Mouse (Mus musculus): Measurements from ENCODE around the gene Dus2. TPM values are rescaled to one million over a fixed set of nuclear protein-coding genes. Genes with fewer than 3 reads are reported as not detected.
A peak's percentile ranks its signal among the peaks of the same experiment; 100 is the strongest.

The Dus2 gene
- total and polyA plus RNA-seq, 3 experiments = 20.7 to 27.2 (median 23.2) TPM

GRCm38 (mm10) chr8:106072113-106072512 lies 81.0 kb downstream of the Dus2 start:
- Histone ChIP-seq H3K4me3 (replicated peaks in 1 of 3; ENCODE audit: low read depth in 2 of 3, low read length in 2 of 3, poor library complexity in 1 of 3) (no peak overlapping the region), H3K4me2 (ENCODE audit: insufficient read depth, low read depth, poor library complexity, severe bottlenecking) (no peak overlapping the region), H3K4me1 (ENCODE audit: control insufficient read depth in 1 of 2, insufficient read depth in 2 of 2) (peaks cover 12 to 45% of the 10 kb centered on the region in 2 experiments), H3K9ac (ENCODE audit: insufficient read depth, low read depth) (no peak overlapping the region), H3K9me3 (replicated peaks; ENCODE audit: low read length) (peaks cover 2% of the 10 kb centered on the region), H3K27me3 (replicated peaks) (no peaks in the 10 kb centered on the region), H3K27ac (ENCODE audit: insufficient read depth, low read depth) (no peak overlapping the region), H3K36me3 (replicated peaks in 1 of 2; ENCODE audit: control insufficient read depth in 1 of 2, insufficient read depth in 1 of 2, low read length in 1 of 2) (peaks cover 8 to 62% of the 10 kb centered on the region in 2 experiments), H3K79me2 (replicated peaks; ENCODE audit: control insufficient read depth, extremely low read depth, insufficient read depth, poor library complexity, severe bottlenecking) (peaks cover 96% of the 10 kb centered on the region)
- dilution Hi-C loops (cut with MboI; ENCODE audit: extremely low pct_ligation_motif_present, extremely low pct_unique_long_range_greater_than_20kb, low sequenced_read_pairs) = no loop called here
- DNase-seq (ENCODE audit: extremely low read depth) = no peak
- TF ChIP-seq ZNF384 (IDR thresholded peaks at IDR 0.05; ENCODE audit: low read depth, low read length) = peak; percentile 53
- TF ChIP-seq PAX5 (IDR thresholded peaks at IDR 0.05; ENCODE audit: low read length) = no peak
- in situ Hi-C loops (cut with MboI; ENCODE audit: low pct_ligation_motif_present, low pct_unique_long_range_greater_than_20kb, low sequenced_read_pairs) = no loop called here

GRCm38 (mm10) chr8:106074236-106074635 lies 83.1 kb downstream of the Dus2 start:
- TF ChIP-seq MAZ (IDR thresholded peaks at IDR 0.05; ENCODE audit: low read depth, low read length) = no peak
- TF ChIP-seq CHD2 (IDR thresholded peaks at IDR 0.05; ENCODE audit: low read length) = no peak
- TF ChIP-seq ETS1 (conservative IDR thresholded peaks at IDR 0.05; ENCODE audit: low read depth, low read length) = no peak
- no peak for TF ChIP-seq BHLHE40 (IDR thresholded peaks at IDR 0.05; ENCODE audit: low read depth, low read length)
- TF ChIP-seq USF1 (IDR thresholded peaks at IDR 0.05; ENCODE audit: low read depth, low read length) = no peak
- no peak for TF ChIP-seq MEF2A (IDR thresholded peaks at IDR 0.05; ENCODE audit: borderline replicate concordance, low read depth, low read length)
- TF ChIP-seq NELFE (IDR thresholded peaks at IDR 0.05; ENCODE audit: low read depth, low read length) = no peak
- TF ChIP-seq NRF1 (IDR thresholded peaks at IDR 0.05; ENCODE audit: low read depth, low read length) = no peak
- no peak for TF ChIP-seq ZNF384 (IDR thresholded peaks at IDR 0.05; ENCODE audit: low read depth, low read length)
- Histone ChIP-seq H3K27ac (ENCODE audit: insufficient read depth, low read depth) (no peak overlapping the region), H3K4me3 (replicated peaks in 1 of 3; ENCODE audit: low read depth in 2 of 3, low read length in 2 of 3, poor library complexity in 1 of 3) (no peak overlapping the region), H3K9ac (ENCODE audit: insufficient read depth, low read depth) (no peak overlapping the region; the same call in 1 of the 2 replicates), H3K4me2 (ENCODE audit: insufficient read depth, low read depth, poor library complexity, severe bottlenecking) (no peak overlapping the region), H3K9me3 (replicated peaks; ENCODE audit: low read length) (peaks cover 5% of the 10 kb centered on the region), H3K27me3 (replicated peaks) (no peaks in the 10 kb centered on the region), H3K4me1 (ENCODE audit: control insufficient read depth in 1 of 2, insufficient read depth in 2 of 2) (peaks cover 9 to 39% of the 10 kb centered on the region in 2 experiments; a peak in 3 of 4 replicates), H3K36me3 (replicated peaks in 1 of 2; ENCODE audit: control insufficient read depth in 1 of 2, insufficient read depth in 1 of 2, low read length in 1 of 2) (peaks cover 12 to 65% of the 10 kb centered on the region in 2 experiments), H3K79me2 (replicated peaks; ENCODE audit: control insufficient read depth, extremely low read depth, insufficient read depth, poor library complexity, severe bottlenecking) (peaks cover 95% of the 10 kb centered on the region)
- dilution Hi-C loops (cut with MboI; ENCODE audit: extremely low pct_ligation_motif_present, extremely low pct_unique_long_range_greater_than_20kb, low sequenced_read_pairs) (no loop called here), in situ Hi-C loops (cut with MboI; ENCODE audit: low pct_ligation_motif_present, low pct_unique_long_range_greater_than_20kb, low sequenced_read_pairs) (no loop called here)
- no peak for DNase-seq (ENCODE audit: extremely low read depth)

GRCm38 (mm10) chr8:106074659-106075058 lies 83.5 kb downstream of the Dus2 start:
- no peaks in the 10 kb centered on the region for H3K27me3 ChIP-seq (replicated peaks)
- in situ Hi-C loops (cut with MboI; ENCODE audit: low pct_ligation_motif_present, low pct_unique_long_range_greater_than_20kb, low sequenced_read_pairs) (no loop called here), dilution Hi-C loops (cut with MboI; ENCODE audit: extremely low pct_ligation_motif_present, extremely low pct_unique_long_range_greater_than_20kb, low sequenced_read_pairs) (no loop called here)
- no peak for DNase-seq (ENCODE audit: extremely low read depth)
- H3K9me3 ChIP-seq (replicated peaks; ENCODE audit: low read length) = peaks cover 5% of the 10 kb centered on the region
- 0 out of 2 replicates have a peak overlapping the region, but pooled peaks have one; percentile 57 for H3K4me2 ChIP-seq (ENCODE audit: insufficient read depth, low read depth, poor library complexity, severe bottlenecking)
- H3K4me1 ChIP-seq (ENCODE audit: control insufficient read depth in 1 of 2, insufficient read depth in 2 of 2) = peaks cover 9 to 41% of the 10 kb centered on the region in 2 experiments; a peak in 3 of 4 replicates
- H3K79me2 ChIP-seq (replicated peaks; ENCODE audit: control insufficient read depth, extremely low read depth, insufficient read depth, poor library complexity, severe bottlenecking) = peaks cover 95% of the 10 kb centered on the region
- peak overlapping the region; percentile 0; the same call in 1 of the 2 replicates for H3K9ac ChIP-seq (ENCODE audit: insufficient read depth, low read depth)
- TF ChIP-seq ZNF384 (IDR thresholded peaks at IDR 0.05; ENCODE audit: low read depth, low read length) (no peak), SIN3A (IDR thresholded peaks at IDR 0.05; ENCODE audit: low read length) (peak; percentile 48; the same call in 1 of the 2 replicates), BHLHE40 (IDR thresholded peaks at IDR 0.05; ENCODE audit: low read depth, low read length) (no peak), MXI1 (IDR thresholded peaks at IDR 0.05; ENCODE audit: low read depth, low read length) (peak; percentile 54; the same call in 1 of the 2 replicates), KAT2A (IDR thresholded peaks at IDR 0.05; ENCODE audit: insufficient replicate concordance, low read length) (no peak), TCF12 (IDR thresholded peaks at IDR 0.05; ENCODE audit: low read depth, low read length) (no peak), CHD1 (IDR thresholded peaks at IDR 0.05; ENCODE audit: low read depth, low read length) (peak; percentile 81)
- no peak overlapping the region for H3K4me3 ChIP-seq (replicated peaks in 1 of 3; ENCODE audit: low read depth in 2 of 3, low read length in 2 of 3, poor library complexity in 1 of 3)
- peaks cover 16 to 68% of the 10 kb centered on the region in 2 experiments for H3K36me3 ChIP-seq (replicated peaks in 1 of 2; ENCODE audit: control insufficient read depth in 1 of 2, insufficient read depth in 1 of 2, low read length in 1 of 2)
- H3K27ac ChIP-seq (ENCODE audit: insufficient read depth, low read depth) = peak overlapping the region; percentile 13; the same call in 1 of the 2 replicates

Measured in CH12.LX (cell line).